Mouse (Mus musculus) left cerebral cortex, postnatal 10 days (tissue): ENCODE results near the gene Tcaim. TPM values are rescaled to one million over a fixed set of nuclear protein-coding genes. Genes with fewer than 3 reads are reported as not detected.

Source experiments
- DNase-seq, 2 experiments: peaks; one replicate each; pipeline ENCODE4 v3.0.0; 2021 to 2022; ENCODE audit warnings: low spot score in 2 of 2, mixed read lengths in 1 of 2; ENCODE audit errors: extremely low spot score in 1 of 2
- intact Hi-C: fragments of 180-260 bp; cut with DNase I; formaldehyde crosslinking; loops from one replicate; pipeline ENCODE4 v1.15.1; 2025
- total RNA-seq, 2 experiments: library from RNA; stranded (reverse); gene quantifications; 2 replicates each; pipeline ENCODE4 v1.2.3; 2021

The Tcaim gene
- total RNA-seq, result 10 to 100 TPM; 12.5 to 14.6 TPM

DNA sequence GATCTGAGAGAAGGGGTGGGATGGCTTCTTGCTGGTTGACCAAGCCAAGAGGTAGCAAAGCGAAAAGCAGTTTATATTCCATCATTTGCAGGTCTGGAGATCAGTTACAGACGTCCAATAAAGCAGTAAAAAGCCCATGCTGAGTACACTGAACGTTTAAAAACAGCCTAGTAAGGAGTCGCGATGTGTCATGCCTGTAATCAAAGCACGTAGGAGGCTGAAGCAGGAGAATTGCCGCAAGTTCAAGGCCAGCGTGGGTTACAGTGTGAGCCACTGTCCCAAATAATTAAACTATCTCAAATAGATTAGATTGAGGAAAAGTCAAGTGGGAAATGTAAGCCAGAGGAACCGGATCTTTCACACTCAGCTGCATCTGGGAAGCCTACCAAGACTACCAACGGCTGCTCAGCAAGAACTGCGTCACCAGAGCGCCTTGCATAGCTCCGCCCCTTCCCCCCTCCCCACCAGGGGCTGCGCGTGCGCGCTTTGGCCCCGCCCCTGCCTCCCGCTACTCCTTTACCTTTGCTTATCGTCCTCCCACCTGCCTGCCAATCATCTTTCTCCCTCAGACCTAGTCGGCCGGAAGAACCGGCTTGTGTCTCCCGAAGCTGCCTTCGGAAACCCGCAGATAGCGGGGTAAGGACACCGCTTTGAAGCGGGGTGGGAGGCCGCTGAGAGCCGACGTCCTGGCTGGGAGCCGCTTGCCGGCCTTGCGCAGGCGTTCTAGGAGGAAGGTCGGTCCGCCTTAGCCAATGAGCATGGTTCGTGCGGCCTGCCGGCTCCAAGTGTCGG lies at the start of gene Tcaim:
Gene Tcaim, plus strand, starts transcription at position 487 of the 792 bp plus-strand sequence.
- peak; percentile 88 to 96 for DNase-seq
- intact Hi-C loops, result no loop called here

DNA sequence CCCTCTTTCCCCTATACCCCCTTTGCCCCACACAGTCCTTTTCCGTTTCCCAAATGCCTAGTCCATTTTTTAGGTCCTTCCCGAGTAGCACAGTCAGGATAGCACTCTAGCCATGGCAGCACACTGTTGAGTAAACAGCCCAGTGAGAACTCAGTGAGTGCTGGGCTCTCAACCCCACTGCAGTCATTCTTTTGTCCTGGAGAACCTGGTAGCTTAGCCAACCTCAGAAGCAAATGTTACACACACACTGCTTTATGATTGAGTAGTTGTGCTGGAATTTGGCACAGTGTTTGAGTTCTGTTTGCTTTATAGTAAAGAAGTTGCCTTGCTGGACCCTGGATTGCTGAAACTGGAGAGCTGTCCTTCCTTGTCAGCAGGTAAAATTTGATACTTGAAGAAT lies 47.7 kb upstream of the Tcaim start:
- intact Hi-C loops, result no loop called here
- no peak for DNase-seq

GRCm38 (mm10) chr9:122760111-122760510 lies 45.2 kb upstream of the Tcaim start:
- no peak for DNase-seq
- intact Hi-C loops, result no loop called here

DNA sequence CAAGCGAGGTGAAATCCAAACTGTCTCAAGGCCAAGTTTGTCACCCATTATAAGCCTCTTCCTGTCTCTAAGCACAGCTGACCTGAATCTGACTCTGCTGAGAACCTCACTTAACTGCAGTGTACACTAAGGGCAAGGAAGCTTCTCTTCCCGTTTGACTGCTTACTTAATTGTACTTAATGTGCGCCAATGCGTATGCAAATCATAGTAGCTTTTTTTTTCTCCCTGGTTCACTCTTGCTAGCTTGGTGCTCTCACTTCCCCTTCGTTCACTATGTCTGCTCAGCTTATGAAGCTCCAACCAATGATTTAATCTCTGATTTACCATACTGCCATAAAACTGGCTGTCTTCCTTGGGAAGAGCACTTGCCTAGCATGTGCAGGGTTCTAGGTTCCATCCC lies 20.1 kb upstream of the Tcaim start:
- intact Hi-C loops, result no loop called here
- no peak for DNase-seq

DNA sequence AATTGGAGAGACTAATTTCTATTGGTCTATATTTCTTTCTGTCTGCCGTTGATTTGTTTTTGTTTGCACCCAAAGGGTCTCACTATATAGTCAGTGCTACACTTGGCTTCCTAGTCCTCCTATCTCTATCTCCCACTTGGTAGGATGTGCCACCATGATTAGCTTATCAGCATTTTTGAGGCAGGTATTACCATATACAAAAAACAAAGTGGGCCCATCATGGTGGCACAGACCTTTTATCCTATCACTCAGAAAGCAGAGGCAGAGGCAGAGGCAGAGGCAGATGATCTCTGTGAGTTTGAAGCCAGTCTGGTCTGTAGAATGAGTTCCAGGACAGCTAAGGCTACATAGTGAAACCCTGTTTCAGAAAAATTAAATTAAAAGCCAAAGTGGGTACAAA lies 18.8 kb upstream of the Tcaim start:
- no peak for DNase-seq
- intact Hi-C loops, result no loop called here

DNA sequence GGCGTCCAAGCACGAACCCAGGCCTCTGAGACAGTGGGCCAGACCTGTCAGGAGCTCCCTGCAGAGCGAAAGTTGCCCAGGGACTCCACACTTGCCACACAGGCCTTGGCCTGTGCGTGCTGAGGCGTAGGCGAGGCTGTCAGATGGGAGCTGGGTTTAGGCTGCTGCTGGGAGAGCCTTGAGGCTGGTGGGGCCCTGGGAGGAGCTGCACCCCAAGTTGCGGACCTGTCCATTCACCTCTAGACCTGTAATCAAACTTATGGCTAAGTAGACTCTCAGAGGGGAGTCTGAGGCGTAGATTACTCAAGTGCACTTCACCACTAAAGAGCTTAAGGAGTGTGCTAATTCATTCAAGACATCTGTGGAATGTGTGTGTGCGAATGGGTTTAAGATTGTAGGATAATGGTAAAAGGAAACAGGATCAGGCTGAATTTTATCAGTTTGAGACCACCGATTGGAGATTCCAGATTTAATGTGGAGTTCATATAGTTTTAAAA lies 554 bp downstream of the Tcaim start:
- DNase-seq, result no peak
- intact Hi-C loops, result no loop called here

DNA sequence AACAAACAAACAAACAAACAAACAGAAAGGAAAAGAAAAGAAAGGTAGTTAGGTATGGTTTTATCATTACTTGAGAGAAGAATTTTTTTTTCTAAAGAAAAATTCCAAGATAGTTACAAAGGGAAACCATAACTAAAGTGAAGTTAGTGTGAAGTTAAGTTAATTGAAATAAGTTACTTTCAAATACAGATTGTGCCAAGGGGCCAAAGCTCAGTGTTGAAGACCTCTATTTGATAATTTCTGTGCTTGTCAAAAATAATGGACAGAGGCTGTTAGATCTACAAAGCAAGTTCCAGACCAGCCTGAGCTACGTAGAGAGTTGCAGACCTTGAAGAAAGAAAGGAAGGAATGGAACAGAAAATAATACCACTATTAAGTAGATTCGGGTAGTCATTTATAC lies 1.8 kb downstream of the Tcaim start:
- intact Hi-C loops, result no loop called here
- DNase-seq, result no peak

GRCm38 (mm10) chr9:122810212-122810611 lies 4.9 kb downstream of the Tcaim start:
- DNase-seq, result no peak
- intact Hi-C loops, result no loop called here

DNA sequence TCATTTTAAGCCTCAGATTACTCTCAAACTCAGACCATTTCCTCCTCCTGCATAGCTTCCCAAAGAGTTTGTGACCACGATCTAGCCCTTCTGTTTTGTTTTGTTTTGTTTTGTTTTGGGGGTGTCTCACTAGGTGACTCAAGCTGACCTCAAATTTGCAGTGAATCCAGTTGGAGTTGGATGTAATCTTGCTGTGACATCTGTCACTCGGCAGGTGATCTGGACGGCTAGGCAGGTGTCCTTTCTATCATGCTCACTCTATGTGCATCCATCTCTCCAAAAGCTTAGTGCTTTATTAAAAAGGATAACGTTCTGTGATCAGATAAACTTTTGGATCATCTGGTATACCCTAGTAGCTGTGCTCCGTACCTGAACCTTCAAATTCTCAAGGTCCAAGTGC lies 7.0 kb downstream of the Tcaim start:
- DNase-seq, result no peak
- intact Hi-C loops, result no loop called here

GRCm38 (mm10) chr9:122814775-122815174 lies 9.4 kb downstream of the Tcaim start:
- intact Hi-C loops, result no loop called here
- no peak for DNase-seq

DNA sequence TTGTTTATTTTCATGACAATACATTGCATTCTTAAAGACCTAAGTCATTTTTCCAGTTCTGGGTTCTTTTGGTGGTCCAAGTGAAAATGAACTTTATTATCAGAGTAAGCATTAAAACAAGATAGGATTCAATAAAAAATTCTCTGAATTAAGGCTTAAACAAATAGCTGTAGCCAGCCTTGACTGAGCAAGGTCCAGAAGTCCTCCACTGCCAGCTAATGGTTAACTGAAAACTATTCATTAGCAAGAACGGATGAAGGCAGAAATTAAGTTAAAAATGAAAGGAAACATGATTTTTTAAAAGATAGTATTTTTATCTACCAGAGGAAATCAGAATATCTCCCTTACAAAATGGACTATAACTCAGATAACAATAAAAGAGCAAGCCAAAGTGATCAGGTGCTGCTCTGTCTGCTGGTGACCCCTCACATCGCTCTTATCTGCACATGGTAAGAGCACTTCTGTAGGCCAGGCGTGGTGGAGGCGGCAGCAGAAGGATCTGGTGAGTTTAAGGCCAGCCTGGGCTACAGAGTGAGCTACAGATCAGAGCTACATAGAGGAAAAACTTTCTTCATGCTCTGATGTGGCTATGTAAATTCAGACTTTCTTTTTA lies 10.0 kb downstream of the Tcaim start:
- intact Hi-C loops, result no loop called here
- DNase-seq, result no peak

- no peak for DNase-seq
- intact Hi-C loops, result no loop called here
These were observed 18.2 kb downstream of the Tcaim start for GRCm38 (mm10) chr9:122823374-122824017.

DNA sequence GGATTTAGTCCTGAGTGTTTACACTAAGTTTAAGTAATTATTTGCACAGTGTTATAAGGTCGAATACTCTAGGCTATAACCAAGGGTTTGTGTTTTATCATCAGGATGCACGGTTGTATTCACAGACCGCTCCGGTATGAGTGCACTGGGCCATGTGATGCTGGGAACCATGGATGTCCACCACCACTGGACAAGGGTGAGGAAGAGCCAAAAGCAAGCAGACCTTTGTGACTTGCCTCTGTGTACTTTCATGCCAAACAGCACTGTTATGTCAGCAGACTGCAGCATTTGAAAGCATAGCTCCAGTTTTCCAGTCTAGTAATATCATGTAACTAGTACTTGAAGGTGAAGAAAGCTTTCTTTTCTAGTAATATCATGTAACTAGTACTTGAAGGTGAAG lies 21.4 kb downstream of the Tcaim start:
- intact Hi-C loops, result no loop called here
- no peak for DNase-seq

GRCm38 (mm10) chr9:122829826-122830380 lies 24.6 kb downstream of the Tcaim start:
- DNase-seq, result no peak
- intact Hi-C loops, result no loop called here

GRCm38 (mm10) chr9:122836126-122836525 lies 30.8 kb downstream of the Tcaim start:
- intact Hi-C loops, result no loop called here
- no peak for DNase-seq

DNA sequence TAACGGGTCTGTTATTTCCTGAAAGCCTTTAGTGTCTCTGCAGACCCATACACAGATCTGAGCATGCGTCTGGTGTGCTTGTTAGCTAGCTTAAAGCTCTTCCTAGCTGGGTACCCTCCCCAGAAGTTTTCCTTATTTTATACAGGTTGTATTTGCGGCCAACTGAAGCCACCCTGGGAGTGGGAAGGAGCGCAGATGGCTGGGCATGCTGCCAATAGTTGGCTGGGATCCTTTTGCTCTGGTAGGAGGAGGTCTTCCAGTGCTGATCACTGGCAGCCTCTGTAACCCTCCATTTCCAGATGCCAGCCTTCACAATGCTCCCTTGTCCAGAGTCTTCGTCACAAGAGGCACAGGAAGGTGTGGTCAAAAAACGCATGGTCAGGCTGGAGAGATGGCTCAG lies 31.5 kb downstream of the Tcaim start:
- DNase-seq, result peak; percentile 70 to 84
- intact Hi-C loops, result no loop called here

GRCm38 (mm10) chr9:122837216-122837615 lies 31.9 kb downstream of the Tcaim start:
- intact Hi-C loops, result no loop called here
- DNase-seq, result no peak

- intact Hi-C loops, result no loop called here
- peak in 1 of 2 experiments; percentile 62 for DNase-seq
These were observed 32.3 kb downstream of the Tcaim start for GRCm38 (mm10) chr9:122837680-122838079.

DNA sequence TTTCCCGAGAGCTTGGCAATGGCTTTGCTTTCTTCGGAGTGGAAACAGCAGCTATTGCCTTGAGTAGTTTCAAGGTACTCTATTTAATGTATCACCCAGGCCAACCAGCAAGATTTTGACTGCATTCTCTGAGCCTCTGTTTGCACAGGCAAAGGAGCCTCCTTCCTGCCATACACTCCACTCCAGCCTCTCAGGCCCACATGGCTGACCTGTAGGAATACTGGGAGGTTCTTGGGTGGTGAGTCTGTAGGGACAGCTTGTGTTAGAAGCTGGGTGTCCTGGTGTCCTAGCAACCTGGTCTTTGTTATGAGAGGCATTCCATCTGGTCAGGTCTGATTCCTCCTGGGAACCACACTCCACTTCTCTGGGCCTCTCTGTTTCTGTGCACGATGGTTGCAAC lies 38.4 kb downstream of the Tcaim start, which contains the start of gene Gm35549:
Gene Gm35549, minus strand, starts transcription at position 276 of the 400 bp plus-strand sequence.
- no peak for DNase-seq
- intact Hi-C loops, result no loop called here

- intact Hi-C loops, result no loop called here
These were observed 40.3 kb downstream of the Tcaim start for GRCm38 (mm10) chr9:122845621-122846020.

More at GRCm38 (mm10) chr9:122845621-122846020, 40.3 kb downstream of the Tcaim start:
- DNase-seq, result no peak
